Mouse (Mus musculus) lung, embryonic 14.5 days (tissue): ENCODE results near the gene Il1r1. TPM values are rescaled to one million over a fixed set of nuclear protein-coding genes. Genes with fewer than 3 reads are reported as not detected.
A peak's percentile ranks its signal among the peaks of the same experiment; 100 is the strongest.

Experiments used
- ATAC-seq: fragments of 200-750 bp; cut with Nextera tagmentation; 2 replicates; pipeline ENCODE4 v1.8.0; 2017; ENCODE audit warnings: mild to moderate bottlenecking, moderate TSS enrichment, moderate library complexity; ENCODE audit not compliant: insufficient read depth
- DNase-seq: peaks from one replicate; pipeline ENCODE4 v3.0.0-alpha.2; 2015
- H3K27ac ChIP-seq: fragments of 300-500 bp; sonication (generic); 2 replicates; pipeline ENCODE4 v1.5.1; 2014; ENCODE audit warnings: low read depth, mild to moderate bottlenecking, moderate library complexity
- H3K27me3 ChIP-seq: fragments of 300-500 bp; sonication (generic); 2 replicates; pipeline ENCODE4 v1.6.1; 2014; ENCODE audit warnings: low read length, control low read depth; ENCODE audit not compliant: insufficient read depth
- H3K36me3 ChIP-seq: fragments of 300-500 bp; sonication (generic); 2 replicates; pipeline ENCODE4 v1.6.1; 2014; ENCODE audit warnings: control low read depth; ENCODE audit not compliant: insufficient read depth
- H3K4me1 ChIP-seq: fragments of 300-500 bp; sonication (generic); 2 replicates; pipeline ENCODE4 v1.6.1; 2014; ENCODE audit warnings: antibody characterized with exemption, control low read depth; ENCODE audit not compliant: insufficient read depth
- H3K4me2 ChIP-seq: fragments of 300-500 bp; sonication (generic); 2 replicates; pipeline ENCODE4 v1.6.1; 2014; ENCODE audit warnings: mild to moderate bottlenecking
- H3K4me3 ChIP-seq: fragments of 300-500 bp; sonication (generic); 2 replicates; pipeline ENCODE4 v1.5.1; 2014; ENCODE audit warnings: low read depth, low read length
- H3K9ac ChIP-seq: fragments of 300-500 bp; sonication (generic); 2 replicates; pipeline ENCODE4 v1.6.1; 2014
- H3K9me3 ChIP-seq: fragments of 300-500 bp; sonication (generic); 2 replicates; pipeline ENCODE4 v1.6.1; 2016; ENCODE audit warnings: low read depth, low read length, control low read depth
- CTCF ChIP-seq: IDR thresholded peaks from 2 replicates; pipeline ENCODE4 v1.5.1; 2016; ENCODE audit warnings: antibody characterized with exemption, low read depth
- WGBS: fragments of 180-500 bp; shearing (Covaris S2); extraction: QIAGEN DNeasy Blood & Tissue Kit; methylation state at CpG from one replicate; pipeline ENCODE4 v1.1.7; 2014; 5-methylcytosine and 5-hydroxymethylcytosine counted together
- polyA plus RNA-seq: library from polyadenylated mRNA; unstranded; fragments of >200 nt; fragmentation: Nextera tagmentation; extraction: Ambion mirVana; gene quantifications from 2 replicates; pipeline ENCODE4 v1.2.1, GENCODE M21; 2014

Il1r1 gene
- polyA plus RNA-seq, 1 experiment from 2014 or later: 9.5 TPM

GRCm38 (mm10) chr1:40275285-40276013 lies 50.6 kb downstream of the Il1r1 start:
- Histone ChIP-seq H3K4me2 (no peak overlapping the region), H3K27ac (no peak overlapping the region), H3K9me3 (no peaks in the 10 kb centered on the region), H3K27me3 (no peaks in the 10 kb centered on the region), H3K4me3 (no peak overlapping the region), H3K4me1 (no peaks in the 10 kb centered on the region), H3K9ac (no peak overlapping the region), H3K36me3 (no peaks in the 10 kb centered on the region)
- no peak for TF ChIP-seq CTCF
- ATAC-seq: peak; percentile 23
- 51% methylated on average over 10 of the region's 10 CpGs for WGBS
- peak; percentile 46 for DNase-seq

- no peak for ATAC-seq
- Histone ChIP-seq H3K36me3 (no peaks in the 10 kb centered on the region), H3K4me2 (no peak overlapping the region), H3K27me3 (no peaks in the 10 kb centered on the region), H3K4me3 (no peak overlapping the region), H3K4me1 (no peaks in the 10 kb centered on the region), H3K9me3 (no peaks in the 10 kb centered on the region), H3K27ac (no peak overlapping the region), H3K9ac (no peak overlapping the region)
- WGBS: 72% methylated on average over 4 of the region's 4 CpGs
- TF ChIP-seq CTCF: no peak
- no peak for DNase-seq
These were observed 53.1 kb downstream of the Il1r1 start for GRCm38 (mm10) chr1:40277944-40278343.

GRCm38 (mm10) chr1:40278720-40279119 lies 53.8 kb downstream of the Il1r1 start:
- Histone ChIP-seq H3K36me3 (no peaks in the 10 kb centered on the region), H3K27ac (no peak overlapping the region), H3K27me3 (no peaks in the 10 kb centered on the region), H3K9ac (no peak overlapping the region), H3K4me2 (no peak overlapping the region), H3K4me1 (no peaks in the 10 kb centered on the region), H3K4me3 (no peak overlapping the region), H3K9me3 (no peaks in the 10 kb centered on the region)
- 72% methylated on average over 2 of the region's 2 CpGs for WGBS
- ATAC-seq (no peak), DNase-seq (no peak)
- no peak for TF ChIP-seq CTCF

GRCm38 (mm10) chr1:40279182-40279743 lies 54.4 kb downstream of the Il1r1 start:
- ATAC-seq: peak; percentile 75; the same call in 1 of the 2 replicates
- Histone ChIP-seq H3K9me3 (no peaks in the 10 kb centered on the region), H3K27ac (no peak overlapping the region)

GRCm38 (mm10) chr1:40281950-40282349 lies 57.1 kb downstream of the Il1r1 start:
- WGBS: 69% methylated on average over 4 of the region's 4 CpGs
- no peaks in the 10 kb centered on the region for H3K36me3 ChIP-seq
- TF ChIP-seq CTCF: no peak
- no peaks in the 10 kb centered on the region for H3K9me3 ChIP-seq
- H3K9ac ChIP-seq: no peak overlapping the region
- no peak overlapping the region for H3K27ac ChIP-seq
- H3K4me3 ChIP-seq: no peak overlapping the region
- ATAC-seq: no peak
- DNase-seq: no peak
- no peaks in the 10 kb centered on the region for H3K4me1 ChIP-seq
- no peak overlapping the region for H3K4me2 ChIP-seq
- no peaks in the 10 kb centered on the region for H3K27me3 ChIP-seq

More at GRCm38 (mm10) chr1:40279182-40279743, 54.4 kb downstream of the Il1r1 start:
- Histone ChIP-seq H3K4me3 (no peak overlapping the region), H3K36me3 (no peaks in the 10 kb centered on the region), H3K4me1 (no peaks in the 10 kb centered on the region), H3K27me3 (no peaks in the 10 kb centered on the region), H3K4me2 (no peak overlapping the region), H3K9ac (no peak overlapping the region)
- DNase-seq: peak; percentile 36
- TF ChIP-seq CTCF: no peak
- WGBS: 60% methylated on average over 11 of the region's 11 CpGs

- Histone ChIP-seq H3K4me1 (no peaks in the 10 kb centered on the region), H3K36me3 (no peaks in the 10 kb centered on the region), H3K4me2 (no peak overlapping the region), H3K9me3 (no peaks in the 10 kb centered on the region), H3K9ac (no peak overlapping the region), H3K4me3 (no peak overlapping the region), H3K27me3 (no peaks in the 10 kb centered on the region), H3K27ac (no peak overlapping the region)
- DNase-seq (no peak), ATAC-seq (no peak)
- 61% methylated on average over 3 of the region's 3 CpGs for WGBS
- TF ChIP-seq CTCF: no peak
These were observed 57.5 kb downstream of the Il1r1 start for GRCm38 (mm10) chr1:40282394-40282793.

- Histone ChIP-seq H3K4me1 (no peaks in the 10 kb centered on the region), H3K4me2 (no peak overlapping the region), H3K4me3 (no peak overlapping the region), H3K27me3 (no peaks in the 10 kb centered on the region), H3K9ac (no peak overlapping the region), H3K9me3 (no peaks in the 10 kb centered on the region), H3K27ac (no peak overlapping the region), H3K36me3 (no peaks in the 10 kb centered on the region)
- 46% methylated on average over 5 of the region's 5 CpGs for WGBS
- DNase-seq: no peak
- ATAC-seq: no peak
- no peak for TF ChIP-seq CTCF
These were observed 59.1 kb downstream of the Il1r1 start for GRCm38 (mm10) chr1:40283995-40284394.
